40 mouse cellular contexts compared by ENCODE assay signal in the genomic region with DNA sequence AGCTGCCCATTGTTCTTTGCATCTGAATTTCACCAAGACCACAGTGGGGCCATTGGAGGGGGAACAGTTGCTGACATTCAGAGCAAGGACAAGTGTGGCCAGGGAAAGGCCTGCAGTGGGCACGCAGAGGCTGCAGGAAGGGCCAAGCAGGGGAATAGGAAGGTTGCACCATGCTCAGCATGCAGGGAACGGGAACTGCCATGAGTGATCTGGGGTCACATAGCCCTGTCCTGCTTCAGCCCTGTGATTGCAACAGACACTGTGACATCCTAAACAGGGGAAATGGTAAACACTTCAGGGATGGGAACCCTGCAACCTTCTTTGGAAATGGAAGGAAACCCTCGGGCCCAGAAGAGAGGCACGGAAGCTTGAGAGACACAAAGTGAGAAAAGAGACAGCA. TPM values are rescaled to one million over a fixed set of nuclear protein-coding genes. Genes with fewer than 3 reads are reported as not detected.
"Had no signal": no experiment of that assay in that cellular context is flagged by ENCODE, and none has a peak within 500 bp of the region (broad histone marks: within the 10 kb centered on the region; RNA-seq: fewer than 3 reads in every experiment).

No protein-coding gene starts in this region.

RNA-seq across cellular contexts. Expression of gene Bpifb9a, which starts 2.4 kb away (rescaled TPM):
- total RNA-seq: heart, postnatal 10 days; heart, postnatal 14 days; heart, postnatal 25 days; heart, postnatal 36 days; heart, postnatal 4 days; hematopoietic stem cell, adult 5-6 weeks; hindbrain, postnatal 0 days; layer of hippocampus, adult 18-20 months; layer of hippocampus, adult 2 months; layer of hippocampus, postnatal 10 days; layer of hippocampus, postnatal 14 days; layer of hippocampus, postnatal 25 days; layer of hippocampus, postnatal 36 days had no signal
- polyA plus RNA-seq: heart, embryonic 10.5 days; heart, embryonic 11.5 days; heart, embryonic 13.5 days; heart, embryonic 14.5 days; heart, embryonic 15.5 days; heart, embryonic 16.5 days; heart, postnatal 0 days; hindbrain, embryonic 10.5 days; hindbrain, embryonic 11.5 days; hindbrain, embryonic 12.5 days; hindbrain, embryonic 13.5 days; hindbrain, embryonic 14.5 days; hindbrain, embryonic 15.5 days; hindbrain, embryonic 16.5 days; inflammation-experienced regulatory T-cells, adult 6 months; intestine, embryonic 14.5 days; intestine, embryonic 15.5 days; intestine, embryonic 16.5 days; intestine, postnatal 0 days; kidney, adult 2 months; kidney, embryonic 14.5 days; kidney, embryonic 15.5 days; kidney, embryonic 16.5 days; kidney, postnatal 0 days; large intestine, adult 2 months had no signal

RNA-seq across cellular contexts. Expression of gene Bpifb5, which starts 31.7 kb away (rescaled TPM):
- total RNA-seq: heart, postnatal 10 days; heart, postnatal 14 days; heart, postnatal 25 days; heart, postnatal 36 days; heart, postnatal 4 days; hindbrain, postnatal 0 days; layer of hippocampus, adult 18-20 months; layer of hippocampus, adult 2 months; layer of hippocampus, adult 8-10 months; layer of hippocampus, postnatal 14 days; layer of hippocampus, postnatal 25 days; layer of hippocampus, postnatal 36 days had no signal
- polyA plus RNA-seq: hindbrain, embryonic 11.5 days; inflammation-experienced regulatory T-cells, adult 6 months; intestine, embryonic 14.5 days had no signal

RNA-seq across cellular contexts. Expression of gene Bpifb9b, which starts 51.8 kb away (rescaled TPM):
- total RNA-seq: heart, postnatal 10 days; heart, postnatal 14 days; heart, postnatal 25 days; heart, postnatal 36 days; heart, postnatal 4 days; hematopoietic stem cell, adult 5-6 weeks; layer of hippocampus, adult 18-20 months; layer of hippocampus, adult 2 months; layer of hippocampus, postnatal 10 days; layer of hippocampus, postnatal 14 days; layer of hippocampus, postnatal 25 days; layer of hippocampus, postnatal 36 days had no signal
- polyA plus RNA-seq: heart, embryonic 10.5 days; heart, embryonic 11.5 days; heart, embryonic 12.5 days; heart, embryonic 14.5 days; heart, embryonic 15.5 days; heart, embryonic 16.5 days; heart, postnatal 0 days; hindbrain, embryonic 10.5 days; hindbrain, embryonic 11.5 days; hindbrain, embryonic 12.5 days; hindbrain, embryonic 13.5 days; hindbrain, embryonic 14.5 days; hindbrain, embryonic 15.5 days; hindbrain, embryonic 16.5 days; inflammation-experienced regulatory T-cells, adult 6 months; intestine, embryonic 14.5 days; intestine, embryonic 15.5 days; intestine, embryonic 16.5 days; intestine, postnatal 0 days; kidney, adult 2 months; kidney, embryonic 14.5 days; kidney, embryonic 15.5 days; kidney, embryonic 16.5 days; kidney, postnatal 0 days; large intestine, adult 2 months had no signal
